Mouse (Mus musculus) urinary bladder, postnatal 0 days (tissue): ENCODE measurements around the gene Atp5j. TPM values are rescaled to one million over a fixed set of nuclear protein-coding genes. Genes with fewer than 3 reads are reported as not detected.

Experiments
- polyA plus RNA-seq: library from polyadenylated mRNA; unstranded; fragments of >200 nt; fragmentation: Nextera tagmentation; extraction: Ambion mirVana; gene quantifications from 2 replicates; pipeline ENCODE4 v1.2.1, GENCODE M21; 2015

Atp5j gene
- polyA plus RNA-seq: 834 and 870 TPM in 2 replicates

DNA sequence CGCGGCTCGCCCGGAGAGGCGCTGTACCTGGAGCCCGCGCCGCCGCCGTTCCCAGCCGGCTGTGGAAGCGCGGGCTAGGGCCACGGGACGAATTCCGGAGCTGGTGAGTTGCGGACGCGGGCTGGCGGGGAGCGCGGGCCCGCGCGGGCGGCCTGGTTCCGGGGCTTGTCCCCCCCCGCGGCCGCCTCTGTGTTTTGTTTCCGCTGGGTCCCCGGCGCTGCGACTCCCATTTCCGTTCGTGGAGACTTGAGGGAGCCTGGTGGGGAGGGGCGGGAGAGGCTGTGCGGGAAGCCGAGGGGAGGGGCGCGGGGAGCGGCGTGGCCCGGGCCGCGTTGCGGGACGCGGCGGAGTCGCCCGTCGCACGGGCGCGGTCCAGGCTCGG is at the start of gene Atp5j:
Gene Atp5j (minus strand): TSS at position 185 of the 382 bp plus-strand sequence.

DNA sequence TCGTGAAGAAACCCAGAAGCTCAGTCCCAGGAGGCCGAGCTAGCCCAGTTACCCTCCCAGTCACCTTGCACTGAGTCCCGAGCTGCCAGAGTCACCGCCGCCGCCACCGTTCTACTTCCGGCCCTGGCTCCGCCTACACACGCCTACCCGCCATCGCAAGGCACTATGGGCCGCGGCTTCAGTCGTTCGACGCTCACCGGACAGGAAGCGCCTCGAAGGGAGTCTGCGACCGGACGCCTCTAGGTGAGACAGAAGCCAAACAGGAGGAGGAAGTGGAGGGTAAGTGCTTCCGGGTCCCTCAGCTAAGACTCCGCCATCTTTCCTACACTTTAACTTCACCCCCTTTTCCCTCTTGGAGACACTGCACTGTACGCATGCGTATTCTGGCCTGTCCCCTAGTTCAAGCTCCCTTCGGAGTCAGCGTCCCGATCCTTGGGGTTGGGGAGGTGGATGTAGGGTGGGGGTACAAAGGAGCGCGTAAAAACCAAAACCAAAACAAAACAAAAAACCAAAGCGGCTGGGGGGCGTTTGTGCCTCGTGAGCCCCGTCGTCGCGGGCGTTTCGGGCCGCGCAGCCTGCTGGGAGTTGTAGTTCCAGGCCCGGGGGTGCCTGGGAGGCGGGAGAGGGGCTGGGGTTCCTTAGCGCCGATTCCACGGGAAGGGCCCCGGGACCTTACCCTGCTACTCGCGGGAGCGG is 532 bp downstream of the Atp5j start, which contains the start of gene Gabpa:
Gene Gabpa (plus strand): TSS at position 181 of the 696 bp plus-strand sequence.

Other genes with a start within 250 kb of the Atp5j start
- 27.2 and 28.5 TPM in 2 replicates for gene Mrpl39, start 99.9 kb downstream of the Atp5j start, polyA plus RNA-seq
- gene Jam2, start 61.5 kb downstream of the Atp5j start, polyA plus RNA-seq: 5.4 and 7.2 TPM in 2 replicates
- 12.5 and 12.8 TPM in 2 replicates for gene Gabpa, start 700 bp downstream of the Atp5j start, polyA plus RNA-seq